Mouse (Mus musculus) heart, embryonic 13.5 days (tissue): ENCODE measurements at regions not wholly inside any gene's neighbourhood (a gene's known extent, or its start where the extent isn't known, plus 50 kb on each side); places are given as distances from the start of the nearest gene placed in this dataset.

Experiments
- ATAC-seq: fragments of 200-750 bp; cut with Nextera tagmentation; 2 replicates; pipeline ENCODE4 v1.8.0; 2017; ENCODE audit warnings: moderate TSS enrichment; ENCODE audit not compliant: insufficient number of reproducible peaks, low FRiP score, low TSS enrichment; ENCODE audit errors: extremely low read depth
- H3K27ac ChIP-seq: fragments of 300-500 bp; sonication (generic); replicated peaks from 2 replicates; pipeline ENCODE4 v1.5.1; 2015; ENCODE audit warnings: moderate library complexity, mild to moderate bottlenecking, inconsistent platforms
- H3K27me3 ChIP-seq: fragments of 300-500 bp; sonication (generic); replicated peaks from 2 replicates; pipeline ENCODE4 v1.6.1; 2015; ENCODE audit warnings: mild to moderate bottlenecking, inconsistent platforms
- H3K36me3 ChIP-seq: fragments of 300-500 bp; sonication (generic); 2 replicates; pipeline ENCODE4 v1.6.1; 2015; ENCODE audit warnings: mild to moderate bottlenecking, inconsistent platforms
- H3K4me1 ChIP-seq: fragments of 300-500 bp; sonication (generic); 2 replicates; pipeline ENCODE4 v1.6.1; 2015; ENCODE audit warnings: inconsistent platforms
- H3K4me2 ChIP-seq: fragments of 300-500 bp; sonication (generic); 2 replicates; pipeline ENCODE4 v1.6.1; 2015; ENCODE audit warnings: inconsistent platforms, mild to moderate bottlenecking, moderate library complexity
- H3K4me3 ChIP-seq: fragments of 300-500 bp; sonication (generic); 2 replicates; pipeline ENCODE4 v1.5.1; 2015; ENCODE audit warnings: moderate library complexity, mild to moderate bottlenecking, inconsistent platforms
- H3K9ac ChIP-seq: fragments of 300-500 bp; sonication (generic); 2 replicates; pipeline ENCODE4 v1.6.1; 2015; ENCODE audit warnings: inconsistent platforms, mild to moderate bottlenecking, moderate library complexity
- H3K9me3 ChIP-seq: fragments of 300-500 bp; sonication (generic); 2 replicates; pipeline ENCODE4 v1.6.1; 2016; ENCODE audit warnings: inconsistent platforms
- WGBS: fragments of 180-500 bp; shearing (Covaris S2); methylation state at CpG from one replicate; pipeline ENCODE4 v1.1.7; 2015; ENCODE audit warnings: mixed read lengths; 5-methylcytosine and 5-hydroxymethylcytosine counted together

GRCm38 (mm10) chr1:51643640-51644039 lies 165.4 kb upstream of the Nabp1 start:
- Histone ChIP-seq H3K27ac (no peak overlapping the region), H3K4me1 (peaks cover 12% of the 10 kb centered on the region), H3K9ac (no peak overlapping the region), H3K4me2 (no peak overlapping the region), H3K27me3 (no peaks in the 10 kb centered on the region), H3K4me3 (no peak overlapping the region), H3K9me3 (no peaks in the 10 kb centered on the region), H3K36me3 (no peaks in the 10 kb centered on the region)
- ATAC-seq: no peak
- 28% methylated on average over 3 of the region's 3 CpGs for WGBS

DNA sequence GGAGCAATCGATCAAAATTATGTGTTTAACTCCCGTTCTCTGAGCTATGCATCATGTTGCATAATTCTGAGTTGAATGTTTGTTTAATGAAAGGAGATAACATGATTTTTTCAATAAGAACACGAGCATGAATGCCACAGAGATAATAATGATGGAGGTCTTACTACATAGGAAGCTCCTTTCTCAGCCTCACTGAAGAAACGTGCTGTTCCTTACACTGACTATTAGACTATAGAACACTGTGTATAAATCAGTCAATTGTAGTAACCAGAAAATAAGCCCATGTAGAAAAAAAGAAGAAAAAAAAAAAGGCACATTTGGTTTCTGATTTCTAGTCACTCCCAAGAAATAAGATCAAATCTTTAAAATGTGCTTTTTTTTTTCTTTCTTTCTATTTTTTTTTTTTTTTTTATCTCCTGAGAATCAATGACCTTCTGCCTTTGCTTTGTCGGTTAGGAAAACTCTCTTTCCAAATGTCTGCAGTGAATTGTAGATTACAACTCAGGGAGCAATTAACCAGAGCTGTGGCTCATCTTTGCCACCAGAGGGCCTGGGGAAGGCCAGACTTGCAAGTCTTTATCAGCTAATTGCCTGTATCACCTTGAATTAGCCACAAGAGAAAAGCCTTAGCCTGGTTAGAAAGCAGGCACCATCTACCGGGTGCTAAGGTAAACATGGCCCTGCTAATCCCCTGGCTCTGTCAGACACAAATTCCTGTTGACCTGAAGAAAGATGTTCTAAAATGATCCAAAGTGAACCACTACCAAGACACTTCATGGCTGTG lies 160.5 kb upstream of the Nabp1 start:
- Histone ChIP-seq H3K27ac (no peak overlapping the region), H3K9ac (no peak overlapping the region), H3K36me3 (no peaks in the 10 kb centered on the region), H3K4me3 (no peak overlapping the region), H3K27me3 (no peaks in the 10 kb centered on the region), H3K9me3 (no peaks in the 10 kb centered on the region), H3K4me2 (no peak overlapping the region), H3K4me1 (peaks cover 16% of the 10 kb centered on the region)
- WGBS: 62% methylated on average over 6 of the region's 6 CpGs
- ATAC-seq: no peak

DNA sequence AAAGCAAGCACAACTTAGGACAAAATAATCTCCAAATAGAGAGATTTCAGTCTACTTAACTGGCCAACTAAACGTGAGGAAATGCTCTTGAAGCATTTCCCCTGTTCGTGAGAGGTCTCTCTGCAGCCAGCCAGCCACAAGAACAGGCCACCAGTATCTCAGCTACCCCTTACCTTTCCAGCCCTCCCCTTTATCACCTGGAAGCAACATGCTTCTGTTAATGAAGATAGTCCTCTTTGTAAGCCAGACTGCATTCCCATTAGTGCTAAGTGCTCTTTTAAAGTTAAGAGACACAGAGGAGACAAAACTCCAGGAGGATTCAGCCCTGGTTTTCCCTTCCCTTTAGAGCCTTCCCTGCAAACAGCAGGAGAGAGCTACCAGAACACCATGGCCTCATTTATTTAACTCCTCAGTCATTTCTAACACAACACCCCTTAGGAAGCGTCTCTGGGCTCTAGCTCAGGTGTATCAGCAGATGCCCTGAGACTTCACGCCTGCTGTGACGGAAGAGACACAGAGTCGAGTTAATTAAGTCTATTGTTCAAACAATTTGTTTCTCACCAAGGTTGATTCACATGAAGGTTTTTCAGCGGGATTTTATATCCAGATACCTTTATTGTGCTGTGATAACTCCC lies 157.8 kb upstream of the Nabp1 start:
- Histone ChIP-seq H3K4me2 (no peak overlapping the region), H3K27ac (no peak overlapping the region), H3K27me3 (no peaks in the 10 kb centered on the region), H3K9me3 (no peaks in the 10 kb centered on the region), H3K4me1 (peaks cover 12% of the 10 kb centered on the region), H3K9ac (no peak overlapping the region), H3K36me3 (no peaks in the 10 kb centered on the region), H3K4me3 (no peak overlapping the region)
- WGBS: 46% methylated on average over 7 of the region's 7 CpGs
- no peak for ATAC-seq

DNA sequence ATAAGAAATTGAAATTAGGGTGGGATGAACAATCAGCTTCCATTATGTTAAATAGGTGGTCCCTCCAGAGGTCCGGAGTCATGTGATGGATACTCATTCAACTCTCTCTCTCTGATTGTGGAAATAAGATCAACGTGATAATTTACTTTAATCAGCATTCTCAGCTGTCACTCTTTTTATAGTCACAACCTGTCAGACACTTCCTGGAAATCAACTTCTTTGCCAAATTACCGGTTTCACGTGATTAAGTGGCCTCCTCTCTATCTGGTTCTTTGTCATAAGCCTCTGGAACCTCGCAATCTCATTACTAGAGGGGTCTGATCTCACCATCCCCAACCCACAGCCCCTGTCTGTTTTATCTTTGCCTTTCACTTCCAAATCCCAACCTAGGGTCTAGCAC lies 155.6 kb upstream of the Nabp1 start:
- H3K4me3 ChIP-seq: no peak overlapping the region
- no peak overlapping the region for H3K4me2 ChIP-seq
- H3K36me3 ChIP-seq: no peaks in the 10 kb centered on the region
- no peaks in the 10 kb centered on the region for H3K9me3 ChIP-seq
- H3K27ac ChIP-seq: no peak overlapping the region
- WGBS: 69% methylated on average over 5 of the region's 5 CpGs
- no peaks in the 10 kb centered on the region for H3K27me3 ChIP-seq
- H3K4me1 ChIP-seq: peaks cover 12% of the 10 kb centered on the region
- ATAC-seq: no peak
- no peak overlapping the region for H3K9ac ChIP-seq

GRCm38 (mm10) chr1:51632851-51633250 lies 154.6 kb upstream of the Nabp1 start:
- Histone ChIP-seq H3K9me3 (no peaks in the 10 kb centered on the region), H3K27me3 (no peaks in the 10 kb centered on the region), H3K36me3 (no peaks in the 10 kb centered on the region), H3K4me3 (no peak overlapping the region), H3K4me1 (peaks cover 14% of the 10 kb centered on the region), H3K4me2 (no peak overlapping the region), H3K9ac (no peak overlapping the region), H3K27ac (no peak overlapping the region)
- ATAC-seq: no peak
- 65% methylated on average over 4 of the region's 4 CpGs for WGBS

- WGBS: 94% methylated on average over 1 of the region's 1 CpGs
Observed at GRCm38 (mm10) chr1:51629848-51630247, 151.6 kb upstream of the Nabp1 start.

DNA sequence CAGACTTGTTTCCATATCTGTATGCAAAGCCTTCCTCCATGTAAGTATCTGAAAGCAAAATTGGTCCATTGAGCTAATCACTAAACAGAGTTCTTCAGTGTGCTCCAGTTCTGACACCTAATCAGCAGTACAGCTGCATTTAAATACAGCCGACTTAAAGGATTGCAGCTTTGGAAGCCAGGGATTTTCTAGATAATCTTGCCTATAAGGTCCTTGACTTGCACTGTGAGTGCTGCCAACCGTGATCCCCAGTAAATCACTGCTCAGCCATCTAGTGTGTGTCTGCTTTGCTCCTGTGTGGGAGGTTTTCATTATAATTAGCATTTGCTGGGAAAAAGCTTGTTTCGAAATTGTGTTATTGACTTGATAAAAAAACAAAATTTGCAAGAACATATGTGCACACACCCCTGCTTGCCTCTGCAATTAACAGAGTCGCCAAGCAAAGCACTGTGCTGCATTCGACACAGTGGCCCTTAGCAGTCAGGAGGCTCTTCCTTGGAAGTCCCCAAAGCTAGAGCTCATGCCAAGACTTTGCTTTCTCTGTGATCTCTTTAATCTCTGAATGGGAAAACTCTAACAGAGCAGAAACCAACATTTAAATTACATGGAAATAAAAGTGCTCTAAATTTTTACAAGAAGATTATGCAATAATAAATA lies 150.0 kb upstream of the Nabp1 start:
- ATAC-seq: no peak
- Histone ChIP-seq H3K4me2 (no peak overlapping the region), H3K36me3 (no peaks in the 10 kb centered on the region), H3K4me3 (no peak overlapping the region), H3K9me3 (no peaks in the 10 kb centered on the region), H3K4me1 (0 out of 2 replicates have a peak, but pooled peaks cover 2% of the 10 kb centered on the region), H3K9ac (no peak overlapping the region), H3K27ac (no peak overlapping the region), H3K27me3 (no peaks in the 10 kb centered on the region)
- 57% methylated on average over 5 of the region's 5 CpGs for WGBS

More at GRCm38 (mm10) chr1:51629848-51630247, 151.6 kb upstream of the Nabp1 start:
- Histone ChIP-seq H3K9ac (no peak overlapping the region), H3K4me2 (no peak overlapping the region), H3K36me3 (no peaks in the 10 kb centered on the region), H3K27ac (no peak overlapping the region), H3K27me3 (no peaks in the 10 kb centered on the region), H3K4me3 (no peak overlapping the region), H3K4me1 (0 out of 2 replicates have a peak, but pooled peaks cover 2% of the 10 kb centered on the region), H3K9me3 (no peaks in the 10 kb centered on the region)
- no peak for ATAC-seq

DNA sequence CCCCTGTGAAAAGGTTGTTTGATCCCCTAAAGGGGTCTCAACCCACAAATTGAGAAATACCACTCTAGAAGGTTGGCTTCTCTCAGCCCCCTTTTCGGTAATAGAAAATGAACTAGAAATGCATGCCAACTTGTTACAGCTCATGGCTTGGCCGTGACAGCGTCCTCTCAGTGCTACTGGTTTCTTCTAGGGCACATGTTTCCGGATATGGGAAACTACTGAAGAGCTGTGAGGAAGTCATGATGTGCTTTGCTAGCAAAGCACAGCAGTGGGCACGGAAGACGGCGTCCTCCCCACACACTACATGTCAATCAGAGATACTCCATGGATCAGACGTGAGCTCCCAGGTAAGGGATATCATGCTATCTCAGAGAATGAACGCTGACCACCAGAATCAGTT lies 148.1 kb upstream of the Nabp1 start:
- 0 out of 2 replicates have a peak, but pooled peaks cover 2% of the 10 kb centered on the region for H3K4me1 ChIP-seq
- H3K27ac ChIP-seq: no peak overlapping the region
- H3K27me3 ChIP-seq: no peaks in the 10 kb centered on the region
- no peak overlapping the region for H3K9ac ChIP-seq
- no peak for ATAC-seq
- WGBS: 77% methylated on average over 9 of the region's 9 CpGs
- H3K4me2 ChIP-seq: no peak overlapping the region
- no peaks in the 10 kb centered on the region for H3K36me3 ChIP-seq
- H3K9me3 ChIP-seq: no peaks in the 10 kb centered on the region
- H3K4me3 ChIP-seq: no peak overlapping the region

GRCm38 (mm10) chr1:51625079-51625478 lies 146.9 kb upstream of the Nabp1 start:
- H3K27me3 ChIP-seq: no peaks in the 10 kb centered on the region
- H3K4me2 ChIP-seq: no peak overlapping the region
- H3K9me3 ChIP-seq: no peaks in the 10 kb centered on the region
- H3K4me3 ChIP-seq: no peak overlapping the region
- no peak overlapping the region for H3K9ac ChIP-seq
- H3K36me3 ChIP-seq: no peaks in the 10 kb centered on the region
- no peak overlapping the region for H3K27ac ChIP-seq
- H3K4me1 ChIP-seq: 0 out of 2 replicates have a peak, but pooled peaks cover 2% of the 10 kb centered on the region
- no peak for ATAC-seq
- 75% methylated on average over 7 of the region's 7 CpGs for WGBS

DNA sequence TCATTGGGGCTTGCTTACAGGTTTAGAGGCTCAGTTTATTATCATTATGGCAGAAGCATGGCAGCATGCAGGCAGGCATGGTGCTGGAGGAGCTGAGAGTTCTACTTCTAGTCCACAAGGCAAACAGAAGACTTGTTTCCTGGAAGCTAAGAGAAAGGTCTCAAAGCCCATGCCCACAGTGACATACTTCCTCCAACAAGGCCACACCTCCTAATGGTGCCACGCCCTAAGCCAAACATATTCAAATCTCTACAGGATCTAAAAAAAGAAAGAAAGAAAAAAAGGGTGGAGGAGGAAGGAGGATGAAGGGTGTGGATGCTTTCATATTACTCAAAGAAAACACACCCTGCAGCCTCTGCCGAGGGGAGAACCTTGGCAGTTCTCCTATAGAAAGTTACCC lies 146.3 kb upstream of the Nabp1 start:
- Histone ChIP-seq H3K9me3 (no peaks in the 10 kb centered on the region), H3K27me3 (no peaks in the 10 kb centered on the region; the same call in 1 of the 2 replicates), H3K4me2 (no peak overlapping the region), H3K4me1 (0 out of 2 replicates have a peak, but pooled peaks cover 2% of the 10 kb centered on the region), H3K9ac (no peak overlapping the region), H3K36me3 (no peaks in the 10 kb centered on the region), H3K4me3 (no peak overlapping the region), H3K27ac (no peak overlapping the region)
- ATAC-seq: no peak
- 83% methylated on average over 2 of the region's 2 CpGs for WGBS

DNA sequence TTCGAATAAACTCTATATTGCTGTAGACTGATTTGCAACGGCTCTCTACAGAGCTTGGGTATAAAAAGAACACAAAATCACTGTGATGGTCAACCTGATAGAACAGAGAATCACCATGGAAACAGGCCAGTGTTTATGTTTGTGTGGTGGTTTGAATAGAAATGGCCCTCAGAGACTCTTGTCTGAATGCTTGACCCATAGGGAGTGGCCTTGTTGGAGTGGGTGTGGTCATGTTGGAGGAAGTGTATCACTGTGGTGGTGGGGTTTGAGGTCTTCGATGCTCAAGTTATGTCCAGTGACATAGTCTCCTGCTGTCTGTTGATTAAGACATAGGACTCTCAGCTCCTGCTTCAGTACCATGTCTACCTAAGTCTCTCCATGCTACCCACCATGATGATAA lies 144.8 kb upstream of the Nabp1 start:
- 73% methylated on average over 3 of the region's 3 CpGs for WGBS
- H3K36me3 ChIP-seq: no peaks in the 10 kb centered on the region
- H3K4me1 ChIP-seq: 0 out of 2 replicates have a peak, but pooled peaks cover 2% of the 10 kb centered on the region
- H3K4me2 ChIP-seq: no peak overlapping the region
- no peaks in the 10 kb centered on the region; the same call in 1 of the 2 replicates for H3K27me3 ChIP-seq
- H3K4me3 ChIP-seq: no peak overlapping the region
- H3K9me3 ChIP-seq: no peaks in the 10 kb centered on the region
- no peak overlapping the region for H3K9ac ChIP-seq
- ATAC-seq: no peak
- no peak overlapping the region for H3K27ac ChIP-seq
